Mouse (Mus musculus): ENCODE results near the gene Med22.

The Med22 gene

DNA sequence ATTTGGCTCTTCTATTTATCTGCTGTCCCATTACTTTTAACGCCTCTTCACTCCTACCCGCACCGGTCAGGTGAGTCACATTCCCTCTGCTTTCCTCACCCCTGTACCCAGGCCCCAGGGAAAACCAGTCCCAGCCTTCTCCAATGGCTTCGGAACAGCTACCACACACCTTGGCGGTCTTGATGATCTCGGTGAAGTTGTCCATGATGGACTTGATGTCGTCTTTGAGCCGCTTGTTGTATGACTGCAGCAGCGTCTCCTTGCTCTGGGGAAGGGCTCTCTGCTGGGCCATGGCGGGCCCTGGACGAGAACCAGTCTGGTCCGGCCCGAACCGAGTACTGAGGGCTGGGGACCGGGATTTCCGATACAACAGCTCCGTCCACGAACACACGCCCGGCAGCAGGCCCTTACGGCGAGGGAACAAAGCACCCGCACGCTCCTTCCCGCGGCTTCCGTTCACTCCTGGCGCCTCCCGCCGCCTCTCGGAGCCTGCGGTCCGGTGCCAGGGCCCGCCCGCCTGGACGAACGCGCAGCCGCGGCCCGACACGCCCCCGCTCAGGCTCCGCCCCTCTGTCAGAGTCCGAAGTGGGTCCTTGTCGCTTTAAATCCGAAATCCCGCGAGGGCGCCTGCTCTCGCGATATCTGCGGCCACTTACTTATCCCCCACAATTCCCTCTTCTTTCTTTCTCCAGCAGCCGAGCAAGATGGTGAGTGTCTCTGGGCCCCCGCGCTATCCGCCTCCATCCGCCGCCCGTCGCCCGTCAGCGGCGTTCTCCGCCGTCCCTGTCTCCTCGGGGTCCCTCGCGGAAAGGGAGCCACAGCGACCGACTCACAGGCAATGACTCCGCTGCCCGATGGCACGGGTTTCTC is at the start of gene Med22, which contains the start of gene Rpl7a:
Med22 (minus strand) TSS at position 554 of the 870 bp plus-strand sequence.
Rpl7a (plus strand) TSS at position 641 of the 870 bp plus-strand sequence.
- DNase-seq: peak; percentile 99 to 100

DNA sequence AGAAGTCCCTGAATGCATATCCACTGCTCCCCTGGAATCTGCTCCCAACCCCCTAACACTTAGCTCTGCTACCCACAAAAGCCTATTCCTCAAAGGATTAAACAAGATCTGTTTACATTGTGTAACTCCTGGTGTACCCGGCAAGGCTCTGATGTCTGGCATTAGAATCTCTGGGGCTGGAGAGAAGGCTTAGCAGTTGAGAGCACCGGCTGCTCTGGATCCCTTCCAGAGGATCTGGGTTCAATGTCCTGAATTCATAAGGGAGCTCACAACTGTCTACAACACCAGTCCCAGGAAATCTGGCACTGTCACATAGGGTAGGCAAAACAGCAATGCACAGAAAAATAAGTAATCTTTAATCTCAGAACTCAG is 47.0 kb upstream of the Med22 start:
- DNase-seq: peak in 1 of 2 experiments; percentile 37

DNA sequence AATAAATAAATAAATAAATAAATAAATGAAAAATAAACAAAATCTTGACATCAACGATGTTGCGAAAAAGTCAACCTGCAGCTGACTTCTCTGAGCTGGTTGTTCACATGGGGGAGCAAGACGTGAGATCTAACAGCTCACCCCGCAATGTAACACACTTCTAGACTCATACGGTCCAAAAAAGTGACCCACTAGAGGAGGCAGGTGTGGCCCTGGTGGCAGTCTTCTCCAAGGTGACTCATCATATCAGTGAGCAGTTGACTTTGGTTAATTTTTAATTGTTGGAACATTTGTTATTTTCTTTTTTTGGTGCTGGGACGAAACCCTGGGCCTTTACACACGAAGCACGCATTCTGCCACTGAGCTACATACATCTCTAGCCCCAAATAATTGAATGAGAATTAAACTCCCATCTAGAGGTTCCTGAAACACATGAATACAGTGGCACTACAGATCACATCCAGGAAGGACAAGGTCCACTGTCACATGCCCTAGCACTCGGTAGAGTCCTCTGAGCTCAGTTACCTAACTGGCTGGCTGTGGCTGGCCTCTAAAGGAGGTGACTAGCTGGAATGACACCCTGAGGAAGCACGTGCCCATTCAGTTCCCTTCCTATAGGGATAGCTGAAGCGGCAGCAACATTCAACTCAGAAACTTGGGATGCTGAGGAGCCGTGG is 46.5 kb upstream of the Med22 start:
- no peak for DNase-seq

DNA sequence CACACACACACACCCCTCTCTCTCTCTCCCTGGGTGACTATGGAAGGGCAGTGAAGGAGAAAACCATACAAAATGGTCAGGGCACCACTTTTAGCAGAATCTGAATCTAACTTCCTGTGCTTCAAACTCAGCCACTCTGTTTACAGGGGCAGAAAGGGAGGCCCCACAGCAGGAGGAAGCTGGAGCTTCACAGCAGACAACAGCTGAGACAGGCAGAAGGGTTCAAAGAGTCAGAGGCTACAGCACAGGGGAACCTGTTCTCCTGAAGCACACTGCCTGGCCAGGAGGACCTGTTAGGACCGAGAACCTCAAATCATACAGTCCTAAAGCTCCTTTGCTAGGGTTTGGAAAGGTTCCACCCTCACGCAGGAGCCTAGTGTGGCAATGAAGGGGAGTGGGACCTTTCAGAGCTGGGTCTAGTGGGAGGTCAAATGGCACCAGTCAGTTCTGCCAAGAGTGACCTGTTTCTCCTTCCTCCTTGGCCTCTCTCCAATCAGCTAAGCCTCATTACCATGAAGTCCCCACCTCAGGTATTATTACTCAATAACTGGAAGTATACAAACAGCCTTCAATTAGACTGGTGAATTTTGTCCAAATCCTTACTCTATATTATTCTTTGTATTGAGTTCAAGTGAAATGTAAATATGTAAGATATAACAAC is 44.4 kb upstream of the Med22 start:
- DNase-seq: no peak

DNA sequence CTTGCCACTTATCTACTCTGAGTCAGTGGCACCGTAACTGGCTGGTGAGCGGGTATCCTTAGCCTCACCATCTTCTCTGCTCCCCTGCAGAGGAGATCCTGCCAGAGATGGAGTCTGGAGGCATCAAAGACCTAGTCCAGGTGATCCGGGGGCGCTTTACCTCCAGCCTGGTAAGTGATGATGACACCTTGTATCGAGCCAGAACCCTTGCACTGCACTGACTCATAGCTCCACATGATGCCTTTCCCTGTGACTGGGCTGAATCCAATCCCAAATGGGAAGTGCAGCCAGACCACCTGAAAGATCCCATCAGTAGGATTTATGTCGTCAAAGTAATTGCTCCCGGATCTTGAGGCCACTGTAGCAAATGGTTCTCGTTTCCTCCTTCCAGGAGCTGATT is 42.4 kb upstream of the Med22 start:
- no peak for DNase-seq

DNA sequence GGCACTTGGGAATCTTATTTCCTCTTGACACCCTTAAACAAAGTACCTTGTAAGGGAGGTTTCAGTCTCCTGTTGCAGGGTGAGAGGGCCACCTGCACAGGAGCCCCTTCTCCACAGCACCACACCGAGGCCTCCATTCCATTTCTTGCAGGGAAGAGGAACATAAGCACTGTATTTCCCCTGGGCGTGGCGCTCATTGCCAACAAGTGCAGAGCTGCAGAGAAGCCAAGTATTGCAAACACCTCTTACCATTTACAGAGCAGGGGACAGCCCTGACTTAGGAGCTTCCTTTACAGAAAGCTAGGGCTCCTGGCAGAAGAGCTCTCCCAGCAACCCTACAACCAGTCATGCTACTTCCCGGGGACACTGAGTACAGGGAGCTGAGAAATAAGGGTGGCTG is 41.7 kb upstream of the Med22 start:
- no peak for DNase-seq

DNA sequence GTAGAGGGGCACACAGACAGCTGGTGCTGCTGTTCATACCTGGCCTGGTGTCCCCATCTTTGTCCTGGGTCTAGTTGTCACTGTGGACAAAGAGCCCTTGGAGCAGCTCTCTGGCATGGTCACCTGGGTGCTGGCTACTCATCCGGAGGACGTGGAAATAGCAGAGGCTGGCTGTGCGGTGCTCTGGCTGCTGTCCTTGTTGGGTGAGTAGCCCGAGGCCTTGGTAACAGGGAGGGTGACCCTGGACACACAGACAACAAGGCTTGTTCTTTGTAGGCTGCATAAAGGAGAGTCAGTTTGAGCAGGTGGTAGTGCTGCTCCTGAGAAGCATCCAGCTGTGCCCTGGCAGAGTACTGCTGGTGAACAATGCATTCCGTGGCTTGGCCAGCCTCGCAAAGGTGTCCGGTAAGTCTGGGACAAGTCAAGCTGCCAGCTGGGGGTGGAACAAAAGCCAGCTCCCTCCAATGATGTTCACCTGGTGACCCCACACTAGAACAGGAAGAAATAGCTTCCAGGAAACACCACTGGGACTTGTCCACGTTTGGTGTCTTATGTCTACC is 40.9 kb upstream of the Med22 start:
- no peak for DNase-seq

DNA sequence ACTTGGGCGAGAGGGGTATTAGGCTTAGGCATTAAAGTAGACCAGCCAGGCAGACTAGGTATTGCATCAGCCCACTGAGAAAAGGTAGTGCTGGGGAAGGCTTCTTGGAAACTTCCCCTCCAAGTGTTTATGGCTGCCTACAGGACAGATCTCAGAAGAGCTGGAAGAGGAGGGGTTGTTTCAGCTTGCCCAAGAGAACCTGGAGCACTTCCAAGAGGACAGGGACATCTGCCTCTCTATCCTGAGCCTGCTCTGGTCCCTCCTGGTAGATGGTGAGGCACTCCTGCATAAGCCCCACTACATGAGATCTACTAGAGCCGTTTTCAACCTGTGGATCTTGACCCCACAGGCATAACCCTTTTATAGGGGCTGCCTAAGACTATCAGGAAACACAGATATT is 39.9 kb upstream of the Med22 start:
- DNase-seq: no peak

DNA sequence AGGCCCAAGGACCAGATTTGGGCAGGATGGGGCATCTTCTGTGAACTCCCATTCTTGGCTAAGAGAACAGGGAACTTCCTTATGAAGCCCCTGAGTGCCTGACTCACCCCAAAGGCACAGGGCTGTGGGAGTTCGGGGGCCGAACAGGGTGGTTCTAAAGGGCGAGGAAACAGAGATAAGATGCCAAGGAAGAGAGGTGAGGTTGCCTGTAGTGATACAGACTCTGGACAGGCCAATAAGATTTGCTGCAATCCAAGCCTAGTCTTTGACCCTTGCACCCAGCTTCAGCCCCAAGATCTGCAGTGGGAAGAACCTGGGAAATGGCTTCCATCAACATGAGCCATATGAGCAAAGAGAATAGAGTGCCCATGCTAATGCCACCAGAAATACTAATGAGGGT is 32.8 kb upstream of the Med22 start:
- no peak for DNase-seq

DNA sequence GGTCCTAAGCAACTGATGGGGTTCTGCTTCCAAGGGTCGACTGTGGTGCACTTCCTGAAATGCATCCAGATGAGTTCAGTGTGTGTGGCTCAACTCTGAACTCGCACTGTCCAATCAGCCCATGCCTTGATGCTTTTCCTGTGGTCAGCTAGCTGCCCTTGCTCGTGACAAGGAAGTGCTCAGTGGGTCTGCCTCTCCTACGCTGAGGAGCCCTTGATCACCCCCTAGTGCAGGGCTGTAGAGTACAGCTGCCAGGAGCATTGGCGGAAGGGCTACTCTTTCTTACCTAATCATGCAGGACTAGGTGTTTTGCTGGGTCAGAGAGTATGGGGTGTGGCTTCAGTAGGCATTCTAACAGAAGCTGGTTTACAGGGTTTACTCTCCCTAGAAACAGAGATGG is 31.1 kb upstream of the Med22 start:
- DNase-seq: peak in 1 of 2 experiments; percentile 21

DNA sequence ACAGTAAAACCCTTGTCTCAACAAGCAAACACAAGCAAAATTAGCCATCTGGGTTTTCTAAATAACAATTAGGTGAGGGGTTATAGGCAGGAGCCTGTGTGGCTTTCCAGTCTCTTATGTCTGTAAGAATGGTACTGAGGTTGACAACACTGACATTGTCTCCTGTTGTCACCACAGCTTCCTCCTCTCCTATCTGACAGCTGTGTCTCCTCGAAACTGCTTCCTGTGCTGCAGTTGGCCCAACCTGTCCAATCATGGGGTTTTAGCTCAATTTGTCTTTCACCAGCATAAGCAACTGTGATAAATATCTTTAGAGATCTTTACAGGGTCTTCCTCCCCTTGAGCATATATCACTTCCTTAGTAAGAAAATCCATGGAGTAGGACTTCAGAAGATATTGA is 25.9 kb upstream of the Med22 start:
- no peak for DNase-seq

DNA sequence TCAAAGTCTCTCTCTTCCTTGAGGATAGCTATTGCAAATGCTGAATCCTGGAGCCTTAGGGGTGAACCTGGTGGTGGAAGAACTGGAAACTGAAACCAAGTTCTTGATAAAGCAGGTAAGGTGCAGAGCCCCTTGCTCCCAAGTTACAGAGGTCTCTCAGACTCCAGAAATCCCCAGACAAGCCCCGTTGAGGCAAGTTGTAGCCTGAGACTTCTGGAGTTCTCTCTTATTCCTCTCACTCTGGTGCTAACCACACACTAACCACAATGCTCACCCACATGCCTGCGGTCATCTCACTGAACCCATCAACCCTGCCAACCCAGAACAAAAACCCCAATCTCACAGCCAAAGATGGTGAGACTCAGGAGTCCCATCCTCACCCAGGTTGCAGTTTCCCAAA is 24.8 kb upstream of the Med22 start:
- no peak for DNase-seq

DNA sequence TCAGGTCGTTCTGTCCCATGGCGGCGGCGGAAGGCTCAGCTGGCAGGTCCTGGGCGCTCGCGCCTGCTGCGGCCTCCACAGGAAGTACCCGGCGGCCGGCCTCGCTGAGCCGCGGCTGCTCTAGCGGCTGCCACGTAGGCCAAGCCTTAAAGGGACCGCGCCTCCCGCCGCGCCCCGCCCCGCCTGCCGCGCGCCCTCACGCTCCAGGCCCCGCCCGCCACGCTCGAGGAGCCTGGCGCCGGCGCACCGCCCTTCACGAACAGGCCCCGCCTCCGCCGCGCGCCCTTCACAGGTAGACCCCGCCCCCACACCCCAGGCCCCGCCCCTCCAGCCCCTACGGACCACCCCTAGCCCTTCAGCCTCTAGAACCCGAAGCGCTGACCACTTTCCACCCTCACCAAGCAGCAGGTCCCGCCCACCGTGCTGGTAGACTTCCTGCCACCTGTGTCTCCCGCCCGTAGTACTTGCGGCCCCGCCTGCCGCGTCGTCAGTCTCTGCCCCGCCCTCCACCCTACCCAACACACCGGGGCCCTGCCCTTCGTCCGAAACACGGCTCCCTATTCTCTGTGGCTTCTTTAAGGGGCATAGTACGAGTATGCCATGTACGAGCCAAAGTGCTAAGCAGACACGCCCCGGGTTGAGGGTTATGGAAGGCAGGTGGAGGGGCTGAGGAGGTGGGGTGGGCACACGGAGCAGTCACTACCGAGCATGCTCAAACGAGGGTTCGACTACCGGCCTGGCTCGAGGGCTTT is 23.0 kb upstream of the Med22 start, which contains the start of the genes Surf4 and Stkld1:
Surf4 (minus strand) TSS at position 625 of the 752 bp plus-strand sequence.
Stkld1 (plus strand) TSS at position 744 of the 752 bp plus-strand sequence.
- DNase-seq: peak; percentile 96 to 98

DNA sequence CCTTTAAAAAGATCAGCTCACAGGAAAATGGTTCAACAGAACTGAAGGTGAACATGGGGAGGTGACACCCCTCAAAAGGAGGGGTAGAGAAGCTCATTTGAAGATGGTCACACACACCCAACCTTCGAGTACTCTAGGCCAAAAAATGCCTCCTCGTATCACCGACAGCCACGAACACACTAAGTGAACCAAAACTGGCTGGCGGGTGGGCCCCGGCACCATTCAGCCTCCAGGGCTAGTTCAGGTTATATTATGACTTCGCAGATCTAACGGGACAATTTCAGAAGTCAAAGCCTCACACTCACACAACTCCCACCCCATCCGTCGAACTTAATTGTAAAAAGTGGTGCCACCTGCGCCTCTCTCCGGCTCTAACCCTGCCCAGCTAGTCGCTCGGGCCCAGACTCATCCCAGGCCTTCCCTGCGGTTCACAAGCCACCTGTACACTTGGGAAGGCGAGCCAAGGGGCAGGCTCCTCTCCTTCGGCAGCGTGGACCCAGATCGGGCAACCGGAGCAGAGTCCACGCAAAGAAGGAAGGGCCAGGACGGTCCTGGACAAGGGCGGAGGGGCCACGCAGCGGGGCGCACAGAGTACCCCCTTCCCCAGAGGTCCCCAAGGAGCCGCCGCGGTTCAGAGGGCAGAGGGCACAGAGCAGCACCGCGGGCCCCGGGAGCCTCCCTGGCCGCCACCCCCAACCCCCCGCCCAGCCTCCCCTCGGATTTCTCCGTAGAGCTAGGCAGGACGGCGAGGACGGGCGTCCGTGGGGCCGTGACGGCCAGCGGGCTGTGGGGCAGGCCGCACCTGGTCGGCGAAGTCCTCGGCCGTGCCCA is 22.2 kb upstream of the Med22 start:
- DNase-seq: peak in 1 of 2 experiments; percentile 62

DNA sequence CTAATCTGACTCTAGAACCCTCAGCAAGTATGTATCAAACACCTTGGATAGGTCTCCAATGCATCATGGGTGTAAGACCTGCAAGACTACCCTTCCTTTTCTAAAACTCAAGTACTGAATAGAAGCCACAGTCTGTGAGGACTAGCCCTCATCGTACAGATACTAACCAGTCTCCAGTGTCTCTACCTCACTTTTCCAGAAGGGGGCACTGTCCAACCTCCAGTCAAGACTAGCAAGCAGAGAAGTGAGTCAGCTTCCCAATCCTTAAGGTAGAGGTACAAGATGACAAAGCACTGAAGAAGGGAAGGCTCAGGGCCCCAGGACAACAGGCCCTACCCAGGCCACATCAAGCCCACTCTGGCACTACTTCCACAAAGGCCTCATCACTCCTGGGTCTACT is 19.9 kb upstream of the Med22 start:
- DNase-seq: peak; percentile 72 to 74

DNA sequence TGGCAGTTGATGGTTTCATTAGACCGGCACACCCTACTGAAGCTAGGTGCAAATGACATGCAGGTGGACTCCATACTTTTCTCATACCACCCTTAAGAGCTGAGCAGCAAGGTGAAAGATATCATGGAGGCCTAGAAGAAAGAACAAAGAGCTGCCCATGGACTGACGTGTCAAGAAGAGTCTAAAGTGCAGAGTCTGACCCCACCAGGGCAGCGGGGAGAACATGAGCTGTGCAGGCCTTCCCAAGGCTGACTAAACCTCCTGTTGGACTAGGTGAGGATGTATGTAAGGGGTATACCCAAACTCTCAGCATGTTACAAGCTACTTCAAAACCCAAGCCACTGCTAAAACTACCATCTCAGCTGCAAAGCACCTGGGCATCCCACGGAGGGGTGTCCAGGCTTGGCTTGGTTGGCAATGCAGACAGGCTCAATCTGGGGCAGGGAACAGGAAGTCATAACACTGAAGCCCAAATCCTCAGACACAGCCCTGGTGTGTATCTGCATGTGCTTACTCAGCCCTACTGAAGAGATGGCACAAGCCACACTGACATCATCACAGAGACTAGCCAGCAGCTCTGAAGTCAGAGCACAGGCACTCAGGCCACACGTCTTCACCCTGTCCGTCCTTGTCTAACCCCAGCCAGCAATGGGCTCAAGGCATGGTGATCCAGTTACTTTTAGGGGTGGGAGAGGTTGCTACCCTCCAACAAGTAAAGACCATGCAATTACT is 17.4 kb upstream of the Med22 start:
- DNase-seq: peak in 1 of 2 experiments; percentile 44

DNA sequence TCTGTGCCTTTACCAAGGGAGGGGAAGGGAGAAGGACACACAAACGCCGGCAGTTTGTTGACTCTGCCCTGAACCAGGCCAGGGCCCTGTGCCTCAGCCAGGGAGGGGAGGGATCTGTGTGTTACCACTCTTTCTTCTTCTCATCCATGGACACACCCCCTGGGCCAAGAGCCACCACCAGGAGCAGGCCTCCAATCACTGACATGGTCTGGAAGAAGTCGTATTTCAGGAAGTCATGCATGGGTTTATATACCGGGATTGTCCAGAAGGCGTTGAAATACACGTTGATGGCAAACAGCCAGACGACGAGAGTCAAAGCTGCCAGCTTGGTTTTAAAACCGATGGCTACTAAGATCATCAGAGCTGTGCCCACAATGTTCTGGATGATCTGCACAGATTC is 11.3 kb upstream of the Med22 start:
- DNase-seq: peak; percentile 45 to 48

DNA sequence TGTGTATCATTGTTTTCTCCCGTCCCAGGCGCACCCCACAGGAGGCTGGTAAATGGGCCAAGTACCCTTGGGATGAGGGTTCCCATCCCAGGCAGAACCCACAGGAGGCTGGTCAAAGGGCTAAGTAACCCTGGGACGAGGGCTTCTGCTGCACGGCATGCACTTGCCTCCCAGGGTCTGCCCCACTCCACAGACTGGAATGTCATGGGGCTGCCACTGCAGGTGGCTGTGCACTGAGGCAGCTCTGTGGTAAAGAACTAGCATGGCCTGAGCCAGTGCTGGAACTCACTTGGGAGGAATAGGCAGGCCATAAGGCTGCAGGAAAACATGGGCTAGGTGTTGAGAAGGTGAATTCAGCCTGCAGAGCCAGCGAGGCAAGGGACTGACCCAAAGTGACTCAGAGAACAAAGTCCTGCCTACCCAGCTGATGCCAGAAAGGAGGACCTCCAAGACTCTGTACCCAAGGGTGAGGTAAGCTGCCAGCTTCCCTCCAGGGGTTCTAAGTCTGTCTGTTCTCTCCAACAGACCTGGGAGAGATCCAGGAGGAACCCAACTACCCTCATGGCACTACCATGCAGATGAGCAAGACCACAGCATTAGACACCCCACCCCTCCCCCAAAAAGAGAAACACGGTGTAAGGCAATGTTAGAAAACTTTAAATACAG is 9.8 kb upstream of the Med22 start:
- peak; percentile 71 to 81 for DNase-seq

DNA sequence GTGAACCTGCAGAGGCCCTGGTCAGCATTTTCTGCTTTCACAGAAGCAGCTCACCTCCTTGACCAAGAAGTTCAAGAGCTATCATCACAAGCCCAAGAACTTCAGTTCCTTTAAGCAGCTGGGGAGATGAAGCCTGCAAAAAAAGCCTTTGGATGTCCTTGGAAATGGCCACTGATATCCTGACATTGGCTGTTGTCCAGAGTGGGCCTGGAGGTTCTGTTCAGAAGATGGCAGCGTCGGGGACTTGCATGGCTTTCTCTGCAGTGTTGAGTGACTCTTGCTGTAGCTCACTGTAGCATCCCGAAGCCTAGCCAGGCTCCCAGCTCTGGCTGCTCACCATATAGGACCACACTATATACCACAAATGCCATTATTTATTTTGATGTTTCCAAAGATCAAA is 9.2 kb upstream of the Med22 start:
- no peak for DNase-seq

DNA sequence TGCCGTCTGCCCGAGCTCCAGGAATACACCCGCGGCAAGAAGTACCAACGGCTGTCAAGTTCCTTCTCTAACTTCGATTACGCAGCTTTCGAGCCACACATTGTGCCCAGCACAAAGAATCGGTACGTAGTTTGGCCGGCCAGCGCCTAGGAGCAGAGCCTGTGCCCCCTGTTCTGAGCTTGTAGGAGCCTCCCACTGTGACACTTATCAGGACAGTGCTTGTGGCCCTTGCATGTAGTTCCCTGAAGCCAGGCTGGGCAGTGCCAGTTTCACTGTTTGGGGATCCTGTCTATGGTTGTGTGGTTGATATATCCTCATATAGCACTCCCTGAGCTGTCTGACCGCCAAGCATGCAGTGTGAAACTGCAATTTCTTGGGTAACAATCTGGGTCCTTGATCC is 6.3 kb upstream of the Med22 start:
- no peak for DNase-seq

Measured in kidney, adult 8-10 months (tissue).